Mouse (Mus musculus) hindbrain, embryonic 10.5 days (tissue): ENCODE data around the gene Fsd2. TPM values are rescaled to one million over a fixed set of nuclear protein-coding genes. Genes with fewer than 3 reads are reported as not detected.
A peak's percentile ranks its signal among the peaks of the same experiment; 100 is the strongest.

Experiments used
- DNase-seq: peaks from one replicate; pipeline ENCODE4 v3.0.0-alpha.2; 2017; ENCODE audit warnings: low spot score
- H3K27ac ChIP-seq: fragments of 300-500 bp; sonication (generic); 2 replicates; pipeline ENCODE4 v1.5.1; 2016; ENCODE audit warnings: mild to moderate bottlenecking, moderate library complexity
- H3K27me3 ChIP-seq: fragments of 300-500 bp; sonication (generic); 2 replicates; pipeline ENCODE4 v1.6.1; 2016; ENCODE audit warnings: mild to moderate bottlenecking; ENCODE audit not compliant: poor library complexity, insufficient read depth, severe bottlenecking
- H3K36me3 ChIP-seq: fragments of 300-500 bp; sonication (generic); 2 replicates; pipeline ENCODE4 v1.6.1; 2016; ENCODE audit warnings: mild to moderate bottlenecking, moderate library complexity
- H3K4me1 ChIP-seq: fragments of 300-500 bp; sonication (generic); replicated peaks from 2 replicates; pipeline ENCODE4 v1.6.1; 2016; ENCODE audit warnings: mild to moderate bottlenecking
- H3K4me3 ChIP-seq: fragments of 300-500 bp; sonication (generic); 2 replicates; pipeline ENCODE4 v1.5.1; 2016; ENCODE audit warnings: mild to moderate bottlenecking, moderate library complexity
- H3K9me3 ChIP-seq: fragments of 300-500 bp; sonication (generic); 2 replicates; pipeline ENCODE4 v1.6.1; 2016; ENCODE audit warnings: mild to moderate bottlenecking, moderate library complexity
- WGBS: fragments of 180-500 bp; shearing (Covaris S2); methylation state at CpG from one replicate; pipeline ENCODE4 v1.1.7; 2016; 5-methylcytosine and 5-hydroxymethylcytosine counted together
- polyA plus RNA-seq: library from polyadenylated mRNA; unstranded; fragments of >200 nt; fragmentation: Nextera tagmentation; extraction: Ambion mirVana; gene quantifications from 2 replicates; pipeline ENCODE4 v1.2.1, GENCODE M21; 2016

The Fsd2 gene
- polyA plus RNA-seq, 1 experiment from 2014 or later = 0.54 TPM

DNA sequence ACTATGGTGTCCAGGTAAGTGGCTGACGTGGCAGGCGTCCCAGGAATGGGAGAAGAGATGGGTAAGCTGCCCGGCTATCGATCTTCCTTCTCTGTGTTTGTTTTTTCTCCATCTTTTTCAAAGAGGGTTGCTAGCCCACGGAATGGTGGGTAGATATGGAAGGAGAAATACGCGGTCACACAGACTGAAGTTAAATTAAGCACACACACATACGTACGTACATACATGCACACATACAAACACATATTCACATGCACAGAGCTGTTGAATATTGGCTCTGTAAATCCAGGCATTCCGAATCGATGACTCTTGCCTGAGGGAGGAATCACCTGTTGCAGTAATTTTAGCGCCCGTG, 43.1 kb downstream of the Fsd2 start:
- Histone ChIP-seq H3K36me3 (peaks cover 40% of the 10 kb centered on the region), H3K9me3 (no peaks in the 10 kb centered on the region), H3K27ac (peak overlapping the region; percentile 97), H3K4me3 (peak overlapping the region; percentile 75), H3K4me1 (peaks cover 18% of the 10 kb centered on the region), H3K27me3 (no peaks in the 10 kb centered on the region)
- 18% methylated on average over 13 of the region's 13 CpGs for WGBS
- no peak for DNase-seq

DNA sequence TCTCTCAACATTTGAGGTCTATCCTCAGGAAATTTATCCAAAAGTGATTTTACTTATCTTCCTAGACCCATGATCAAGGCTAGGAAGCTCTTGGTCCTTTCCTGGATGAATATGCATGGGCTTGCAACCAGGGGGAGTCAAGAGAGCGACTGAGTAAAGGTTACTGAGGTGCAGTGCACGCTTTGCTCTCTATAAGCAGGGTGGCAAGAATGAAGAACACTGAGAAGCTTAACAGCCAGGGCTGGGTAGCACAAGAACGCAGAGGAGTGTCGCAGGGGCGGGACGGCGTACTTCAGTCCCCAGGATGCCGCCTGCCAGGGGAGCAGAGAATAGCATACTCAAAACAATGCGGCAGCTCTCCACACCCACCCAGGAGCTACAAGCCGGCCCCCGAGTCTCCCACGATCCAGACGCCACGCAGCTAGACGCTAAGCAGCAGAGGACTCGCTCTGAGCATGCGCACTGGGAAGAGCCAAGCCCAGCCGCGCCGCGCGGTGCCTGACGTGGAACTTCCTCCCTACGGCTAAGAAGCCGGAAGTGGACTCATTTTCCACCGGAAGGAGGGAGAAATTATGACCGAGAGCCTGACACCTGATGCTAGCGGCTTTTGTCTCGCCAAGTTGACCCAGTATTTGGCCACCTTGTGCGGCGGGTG, 43.6 kb downstream of the Fsd2 start:
- DNase-seq = peak; percentile 96
- WGBS = under 1% methylated on average over 31 of the region's 31 CpGs
- Histone ChIP-seq H3K4me3 (peak overlapping the region; percentile 75), H3K27ac (peak overlapping the region; percentile 97), H3K27me3 (no peaks in the 10 kb centered on the region), H3K4me1 (peaks cover 18% of the 10 kb centered on the region), H3K36me3 (peaks cover 35% of the 10 kb centered on the region), H3K9me3 (no peaks in the 10 kb centered on the region)

DNA sequence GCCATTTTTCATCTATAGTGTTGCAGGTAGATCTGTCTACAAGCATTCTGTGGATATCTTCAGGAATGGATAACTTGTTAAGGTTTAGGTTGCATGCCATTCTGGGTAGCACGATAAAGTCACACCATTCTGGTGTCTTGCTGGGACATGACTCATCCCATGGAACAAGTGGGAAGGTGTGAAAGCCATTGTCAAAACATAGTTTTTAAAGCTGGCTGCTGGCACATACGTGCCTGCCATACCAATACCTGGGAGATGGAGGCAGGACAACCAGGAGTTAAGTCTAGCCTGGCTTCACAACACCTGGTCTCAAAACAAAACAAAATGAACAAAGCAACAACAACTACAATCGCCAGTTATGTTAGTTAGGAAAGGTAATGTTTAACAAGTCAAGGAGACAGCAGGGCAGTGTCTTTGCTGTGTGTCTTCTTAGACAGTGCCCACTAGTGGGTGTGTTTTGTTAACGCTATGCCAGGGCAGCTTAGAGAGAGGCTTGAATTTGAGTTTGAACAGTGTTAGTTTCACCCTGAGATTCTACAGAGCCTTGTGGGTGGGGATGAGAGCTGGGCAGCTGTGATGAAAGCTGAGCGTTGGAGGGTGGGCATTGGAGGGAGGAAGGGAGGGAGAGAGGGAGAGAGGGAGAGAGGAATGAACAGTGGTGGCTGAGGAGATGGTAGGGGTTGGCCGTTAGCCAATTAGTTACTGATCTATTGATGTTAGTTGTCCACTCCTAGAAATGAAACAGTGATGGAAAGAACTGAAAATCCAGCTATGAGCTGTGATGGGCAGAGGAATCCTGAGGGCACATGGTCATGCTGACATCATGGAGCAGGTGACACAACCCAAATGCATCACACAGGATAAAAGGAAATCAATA, 50.4 kb downstream of the Fsd2 start:
- WGBS = 78% methylated on average over 6 of the region's 6 CpGs

DNA sequence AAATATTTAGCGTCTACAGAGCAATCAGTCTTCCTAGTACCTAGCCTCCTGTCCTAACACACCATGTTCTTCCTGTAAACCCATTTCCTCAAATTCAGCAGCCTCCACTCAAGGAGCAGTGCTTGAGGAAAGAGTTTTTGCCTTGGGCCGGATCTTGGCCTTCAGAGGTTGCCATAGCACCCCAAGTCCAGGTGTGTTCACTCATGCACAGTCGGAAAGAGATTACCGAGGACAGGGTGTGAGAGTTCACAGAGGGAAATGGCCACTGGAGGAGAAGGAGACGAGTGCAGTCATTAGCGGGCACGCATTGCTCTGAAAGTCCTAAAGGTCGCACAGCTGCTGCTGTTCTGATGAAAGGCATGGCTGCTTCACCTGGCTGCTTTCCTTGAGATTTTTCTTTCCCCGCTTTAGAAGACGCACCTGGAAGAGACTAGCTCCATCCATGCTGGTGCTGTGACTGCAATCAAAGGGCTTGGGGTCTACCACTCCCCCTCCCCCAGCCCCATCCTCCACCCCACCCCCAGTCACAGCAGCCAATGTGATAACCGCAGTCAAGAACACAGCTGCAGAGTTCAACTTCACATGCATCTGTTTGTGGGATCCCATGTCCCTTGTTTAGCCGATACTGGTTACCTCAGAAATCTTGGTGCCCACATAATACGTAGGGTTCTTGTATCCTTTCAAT, 51.7 kb downstream of the Fsd2 start:
- 54% methylated on average over 13 of the region's 13 CpGs for WGBS
- Histone ChIP-seq H3K9me3 (no peaks in the 10 kb centered on the region), H3K27me3 (no peaks in the 10 kb centered on the region; the same call in 1 of the 2 replicates), H3K4me3 (no peak overlapping the region), H3K27ac (no peak overlapping the region), H3K4me1 (0 out of 2 replicates have a peak, but pooled peaks cover 3% of the 10 kb centered on the region), H3K36me3 (no peaks in the 10 kb centered on the region)
- DNase-seq = no peak

More for the DNA sequence above, 50.4 kb downstream of the Fsd2 start:
- H3K9me3 ChIP-seq = no peaks in the 10 kb centered on the region
- H3K4me1 ChIP-seq = 0 out of 2 replicates have a peak, but pooled peaks cover 3% of the 10 kb centered on the region
- DNase-seq = no peak
- no peaks in the 10 kb centered on the region for H3K36me3 ChIP-seq
- no peak overlapping the region for H3K4me3 ChIP-seq
- H3K27ac ChIP-seq = no peak overlapping the region
- H3K27me3 ChIP-seq = no peaks in the 10 kb centered on the region; the same call in 1 of the 2 replicates

DNA sequence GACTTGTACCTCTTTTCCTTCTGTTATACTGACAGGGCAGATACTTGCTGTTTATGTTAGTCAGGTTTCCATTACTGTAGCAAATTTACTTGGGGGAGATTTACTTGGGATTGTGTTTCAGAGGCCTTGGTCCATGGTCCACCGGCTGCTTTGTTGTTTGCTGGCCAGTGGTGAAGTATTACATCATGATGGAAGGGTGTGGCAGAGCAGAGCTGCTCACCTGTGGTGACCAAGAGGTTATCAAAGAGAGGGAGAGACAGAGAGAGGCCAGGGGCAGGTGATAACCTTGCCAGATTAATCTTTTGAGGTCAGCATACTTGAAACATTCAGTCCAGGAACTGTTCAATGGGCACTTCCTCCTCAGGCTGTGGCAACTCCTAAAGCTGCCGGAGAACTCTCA, 65.7 kb downstream of the Fsd2 start:
- H3K4me3 ChIP-seq = no peak overlapping the region
- no peak overlapping the region for H3K27ac ChIP-seq
- H3K9me3 ChIP-seq = no peaks in the 10 kb centered on the region
- H3K4me1 ChIP-seq = peaks cover 20% of the 10 kb centered on the region
- no peaks in the 10 kb centered on the region for H3K36me3 ChIP-seq
- WGBS = 80% methylated on average over 2 of the region's 2 CpGs
- H3K27me3 ChIP-seq = peaks cover 20% of the 10 kb centered on the region
- no peak for DNase-seq

DNA sequence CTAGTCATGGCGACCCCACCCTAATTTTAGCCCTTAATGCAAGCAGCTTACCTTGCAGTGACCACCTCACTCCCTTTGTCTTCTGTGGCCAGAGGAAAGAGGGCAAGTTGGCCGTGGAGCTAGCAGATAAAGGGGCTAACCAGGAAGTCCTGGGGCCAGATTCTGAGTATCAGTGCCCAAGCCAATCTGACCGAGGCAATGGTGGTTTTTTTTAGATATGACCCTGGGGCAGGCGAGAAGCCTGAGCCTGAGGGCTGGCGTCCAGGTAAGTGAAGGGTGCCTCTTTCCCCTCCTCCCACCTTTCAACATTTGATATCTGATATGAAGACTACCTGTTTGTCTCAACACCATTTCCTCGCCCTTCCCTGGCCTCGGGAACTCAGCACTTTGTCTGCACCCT, 68.6 kb downstream of the Fsd2 start, which contains the start of gene BC048679:
BC048679 (minus strand) TSS at position 101 of the 400 bp plus-strand sequence.
- WGBS = 71% methylated on average over 7 of the region's 7 CpGs
- peak within 1 kb of the TSS; percentile 2; the same call in 1 of the 2 replicates for H3K4me3 ChIP-seq
- peak within 1 kb of the TSS; percentile 17 for H3K27ac ChIP-seq
- no peak for DNase-seq
- peaks cover 45% of the 10 kb centered on the region for H3K27me3 ChIP-seq
- no peaks in the 10 kb centered on the region for H3K9me3 ChIP-seq
- peaks cover 29% of the 10 kb centered on the region for H3K4me1 ChIP-seq
- no peaks in the 10 kb centered on the region for H3K36me3 ChIP-seq

DNA sequence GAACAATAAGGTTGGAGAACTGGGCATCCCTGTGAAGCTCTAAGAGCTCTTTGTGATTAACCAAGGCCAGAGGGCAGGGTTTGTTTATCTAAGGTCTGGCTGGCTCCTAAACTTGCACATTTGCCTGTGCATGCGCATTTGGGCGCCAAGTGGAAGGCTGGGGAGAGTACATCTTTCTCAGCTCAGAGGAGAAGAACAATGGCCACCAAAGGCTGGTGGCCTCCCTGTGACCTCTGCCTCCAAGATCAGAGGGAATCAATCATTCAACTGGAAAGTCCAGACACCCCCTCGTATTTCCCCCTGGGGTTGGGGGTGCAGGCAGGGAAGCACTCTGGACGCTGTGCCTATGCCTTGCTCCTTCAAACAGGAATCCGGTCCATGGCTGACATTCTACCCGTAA, 69.6 kb downstream of the Fsd2 start:
- no peaks in the 10 kb centered on the region for H3K36me3 ChIP-seq
- peak overlapping the region; percentile 17 for H3K27ac ChIP-seq
- peak overlapping the region; percentile 2; the same call in 1 of the 2 replicates for H3K4me3 ChIP-seq
- peak; percentile 58 for DNase-seq
- H3K9me3 ChIP-seq = no peaks in the 10 kb centered on the region
- H3K27me3 ChIP-seq = peaks cover 54% of the 10 kb centered on the region
- 15% methylated on average over 6 of the region's 6 CpGs for WGBS
- H3K4me1 ChIP-seq = peaks cover 39% of the 10 kb centered on the region

DNA sequence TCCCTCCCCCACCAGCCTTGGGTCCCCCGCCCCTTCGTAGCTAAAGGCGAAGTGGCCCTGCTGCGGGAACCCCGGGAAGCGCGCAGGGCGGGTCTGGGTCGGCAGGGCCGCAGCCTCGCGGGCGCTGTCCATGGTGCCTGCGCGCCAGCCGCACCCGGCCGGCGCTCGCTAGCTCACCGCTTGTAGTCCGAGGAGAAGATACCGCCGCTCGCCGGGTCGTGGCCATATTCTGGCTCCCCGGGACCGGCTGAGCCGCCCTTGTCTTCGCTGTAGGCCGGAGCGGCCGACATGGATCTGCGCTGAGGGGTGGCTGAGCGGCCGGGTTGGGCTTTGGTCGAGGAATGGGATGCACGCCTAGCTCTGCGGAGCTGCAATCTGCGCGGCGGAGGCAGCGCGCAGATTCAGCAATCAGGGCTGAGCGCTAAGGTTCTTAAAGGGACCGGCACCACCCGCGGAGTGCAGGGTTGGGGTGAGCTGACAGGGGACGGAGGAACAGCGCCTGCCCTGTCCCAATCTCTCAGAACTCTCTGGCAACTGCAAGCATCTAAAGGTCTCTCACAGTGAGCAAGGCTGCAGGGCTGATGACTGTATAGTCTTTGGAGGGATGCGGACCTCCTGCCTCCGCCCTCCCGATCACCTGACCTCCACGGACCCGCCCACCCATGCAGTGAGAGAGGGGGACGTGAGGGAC, 73.3 kb downstream of the Fsd2 start, which contains the start of gene Ap3b2:
Ap3b2 (minus strand) TSS at position 595 of the 691 bp plus-strand sequence.
- H3K4me3 ChIP-seq = peak within 1 kb of the TSS; percentile 73
- H3K9me3 ChIP-seq = no peaks in the 10 kb centered on the region
- no peaks in the 10 kb centered on the region for H3K36me3 ChIP-seq
- H3K27me3 ChIP-seq = peaks cover 67% of the 10 kb centered on the region
- WGBS = under 1% methylated on average over 57 of the region's 57 CpGs
- H3K4me1 ChIP-seq = peaks cover 53% of the 10 kb centered on the region
- peak; percentile 82 for DNase-seq
- H3K27ac ChIP-seq = peak within 1 kb of the TSS; percentile 87

DNA sequence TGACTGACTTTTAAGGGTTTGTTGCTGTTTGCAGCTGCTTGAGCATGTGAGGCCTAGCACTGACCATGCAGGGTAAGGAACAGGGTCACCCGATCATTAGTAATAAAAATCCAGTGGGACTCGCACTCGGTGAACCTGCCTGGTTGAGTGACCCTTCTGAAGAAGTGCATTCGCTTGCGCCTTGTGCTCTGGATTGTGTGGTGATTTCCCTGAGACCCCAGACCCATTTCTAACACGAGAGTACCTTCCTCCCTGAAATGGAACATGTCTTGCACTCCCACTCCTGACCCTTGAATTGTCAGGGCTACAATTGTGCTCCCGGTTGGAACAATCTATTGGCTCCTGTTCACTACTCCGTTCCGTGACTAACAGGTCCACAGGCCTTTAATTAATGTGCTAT, 74.1 kb downstream of the Fsd2 start:
- no peak for DNase-seq
- peaks cover 58% of the 10 kb centered on the region for H3K27me3 ChIP-seq
- peak overlapping the region; percentile 87 for H3K27ac ChIP-seq
- no peaks in the 10 kb centered on the region for H3K9me3 ChIP-seq
- H3K4me3 ChIP-seq = peak overlapping the region; percentile 73
- 39% methylated on average over 9 of the region's 9 CpGs for WGBS
- H3K36me3 ChIP-seq = no peaks in the 10 kb centered on the region
- peaks cover 50% of the 10 kb centered on the region for H3K4me1 ChIP-seq

DNA sequence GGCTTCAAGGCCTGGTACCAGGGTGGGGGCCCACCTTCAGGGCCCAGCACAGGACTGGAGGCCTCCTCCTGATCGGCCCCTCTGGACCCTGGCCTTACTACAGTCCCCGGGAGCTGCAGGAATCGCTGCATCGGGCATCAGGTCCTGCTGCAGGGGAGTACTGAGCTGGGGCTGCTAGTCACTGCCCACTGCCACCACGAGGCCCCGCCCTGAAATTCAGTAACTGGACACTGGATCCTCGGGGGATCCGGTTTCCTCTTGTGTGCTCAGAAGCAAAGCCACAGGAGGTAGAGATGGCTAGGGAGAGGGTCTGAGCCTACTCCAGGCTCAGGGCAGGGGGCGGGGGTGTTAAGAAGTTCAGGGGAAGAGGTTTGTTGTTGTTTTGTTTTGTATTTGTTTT, 77.1 kb downstream of the Fsd2 start:
- Histone ChIP-seq H3K27ac (peak overlapping the region; percentile 1; the same call in 1 of the 2 replicates), H3K9me3 (no peaks in the 10 kb centered on the region), H3K27me3 (peaks cover 37% of the 10 kb centered on the region), H3K4me1 (peaks cover 37% of the 10 kb centered on the region), H3K36me3 (peaks cover 2% of the 10 kb centered on the region; the same call in 1 of the 2 replicates), H3K4me3 (peak overlapping the region; percentile 0; the same call in 1 of the 2 replicates)
- peak; percentile 27 for DNase-seq
- 10% methylated on average over 9 of the region's 9 CpGs for WGBS
